Comparison of ENCODE assay signal across 23 mouse cellular contexts in genomic region chr13:38914771-38915170, GRCm38 (mm10). TPM values are rescaled to one million over a fixed set of nuclear protein-coding genes. Genes with fewer than 3 reads are reported as not detected.
DNase-seq lines count a peak whose midpoint lies in the region; ATAC-seq and TF ChIP-seq lines count a peak whose summit lies in the region.
"Had no signal": no experiment of that assay in that cellular context is flagged by ENCODE, and none has a peak within 500 bp of the region (broad histone marks: within the 10 kb centered on the region; RNA-seq: fewer than 3 reads in every experiment).

No protein-coding gene starts in this region.

- no peaks in the 10 kb centered on the region for H3K36me3 ChIP-seq in C2C12 (ENCODE audit: control insufficient read depth, insufficient read depth)
- H3K36me3 ChIP-seq in midbrain, embryonic 15.5 days (replicated peaks) = no peaks in the 10 kb centered on the region
- H3K36me3 ChIP-seq: forebrain, embryonic 12.5 days; G1E; hindbrain, embryonic 12.5 days; hindbrain, embryonic 15.5 days had no signal

- DNase-seq in 3T3-L1 (ENCODE audit: low read depth, low spot score) = peak; percentile 48
- peak; percentile 42 for DNase-seq in NIH3T3 (ENCODE audit: low read depth)
- DNase-seq in fibroblast of lung, adult 2 months (ENCODE audit: low read depth) = peak; percentile 22
- no peak for DNase-seq in layer of hippocampus, adult 18-20 months (ENCODE audit: low spot score in 2 of 2)
- no peak for DNase-seq in cerebellum, postnatal 36 days
- DNase-seq in testis, postnatal 14 days (ENCODE audit: low spot score) = no peak
- DNase-seq: adrenal gland, postnatal 14 days; cerebellum, adult 11-12 months; cerebellum, adult 8-10 months; cerebellum, postnatal 10 days; forebrain, postnatal 0 days; gastrocnemius, postnatal 25 days; heart, adult 2 months had no signal

- no peak for ATAC-seq in midbrain, embryonic 15.5 days (replicated peaks)
- ATAC-seq: forebrain, postnatal 0 days; intestine, postnatal 0 days; Patski had no signal

- no peak overlapping the region for H3K4me3 ChIP-seq in C2C12 (ENCODE audit: insufficient read depth, poor library complexity, severe bottlenecking)
- H3K4me3 ChIP-seq in midbrain, embryonic 15.5 days = no peak overlapping the region
- H3K4me3 ChIP-seq: forebrain, embryonic 12.5 days; heart, adult 2 months; hindbrain, embryonic 12.5 days; hindbrain, embryonic 15.5 days had no signal

- 73% methylated on average over 6 of the region's 6 CpGs for WGBS in midbrain, embryonic 15.5 days

- H3K9me3 ChIP-seq in midbrain, embryonic 15.5 days = no peaks in the 10 kb centered on the region
- H3K9me3 ChIP-seq: forebrain, embryonic 12.5 days; G1E; hindbrain, embryonic 12.5 days; hindbrain, embryonic 15.5 days had no signal

- H3ac ChIP-seq in C2C12 (ENCODE audit: control insufficient read depth, insufficient read length, low read depth) = no peak overlapping the region

- H3K79me3 ChIP-seq in C2C12 (ENCODE audit: low read depth) = no peaks in the 10 kb centered on the region

- no peaks in the 10 kb centered on the region for H3K79me2 ChIP-seq in C2C12 (ENCODE audit: control insufficient read depth, insufficient read depth)

- H3K4me2 ChIP-seq in midbrain, embryonic 15.5 days = no peak overlapping the region
- H3K4me2 ChIP-seq: forebrain, embryonic 12.5 days; heart, embryonic 11.5 days; hindbrain, embryonic 12.5 days; hindbrain, embryonic 15.5 days had no signal

- TF ChIP-seq CTCF in C2C12 (IDR thresholded peaks at IDR 0.05; ENCODE audit: control insufficient read depth, insufficient read depth, insufficient read length) = no peak

- no peaks in the 10 kb centered on the region for H3K27me3 ChIP-seq in C2C12 (ENCODE audit: control insufficient read depth, insufficient read depth, insufficient read length)
- H3K27me3 ChIP-seq in midbrain, embryonic 15.5 days (replicated peaks) = no peaks in the 10 kb centered on the region
- H3K27me3 ChIP-seq: CH12.LX; forebrain, embryonic 12.5 days; hindbrain, embryonic 12.5 days; hindbrain, embryonic 15.5 days; Patski had no signal

- no peaks in the 10 kb centered on the region for H3K4me1 ChIP-seq in midbrain, embryonic 15.5 days
- H3K4me1 ChIP-seq: hindbrain, embryonic 12.5 days had no signal

- no peak overlapping the region for H3K27ac ChIP-seq in midbrain, embryonic 15.5 days
- H3K27ac ChIP-seq: forebrain, embryonic 12.5 days; heart, adult 2 months; hindbrain, embryonic 12.5 days; hindbrain, embryonic 15.5 days had no signal

- H3K9ac ChIP-seq in midbrain, embryonic 15.5 days = no peak overlapping the region
- H3K9ac ChIP-seq: forebrain, embryonic 12.5 days; forebrain, postnatal 0 days; hindbrain, embryonic 12.5 days; hindbrain, embryonic 15.5 days had no signal

TF ChIP-seq in C2C12, 6 proteins besides CTCF, POLR2A, EP300 and RAD21:
- TF ChIP-seq USF1 (IDR thresholded peaks at IDR 0.05; ENCODE audit: low read depth) (no peak), CEBPB (IDR thresholded peaks at IDR 0.05; ENCODE audit: low read depth) (no peak), FOSL1 (IDR thresholded peaks at IDR 0.05; ENCODE audit: insufficient read depth, low read length, poor library complexity, severe bottlenecking) (peak; percentile 99), MYOD1 (IDR thresholded peaks at IDR 0.05; ENCODE audit: control insufficient read depth, insufficient read length, low read depth) (peak; percentile 63)

RNA-seq across cellular contexts. Expression of gene Slc35b3, which starts 45.9 kb away (rescaled TPM):
- 12.4 TPM for polyA plus RNA-seq in C2C12 (2012; fragmentation: generic; extraction: Trizol)
- total RNA-seq in layer of hippocampus, adult 18-20 months (2021) = 10 to 100 TPM; 11.6 to 13.9 TPM
- polyA plus RNA-seq in midbrain, embryonic 15.5 days (2015; fragmentation: Nextera tagmentation; extraction: Ambion mirVana) = 33.6 and 35.4 TPM in 2 replicates

Comparison
In these comparisons a context has a peak if more than half of its experiments do, and no peak if none do; other contexts are left out.
1. DNase-seq: peak in 3T3-L1 (single experiment), NIH3T3 (single experiment) and fibroblast of lung, adult 2 months (single experiment); none in layer of hippocampus, adult 18-20 months (0 of 2), cerebellum, postnatal 36 days (0 of 2) and testis, postnatal 14 days (single experiment).